Comparison of ENCODE assay signal across 23 mouse cellular contexts in the genomic region with DNA sequence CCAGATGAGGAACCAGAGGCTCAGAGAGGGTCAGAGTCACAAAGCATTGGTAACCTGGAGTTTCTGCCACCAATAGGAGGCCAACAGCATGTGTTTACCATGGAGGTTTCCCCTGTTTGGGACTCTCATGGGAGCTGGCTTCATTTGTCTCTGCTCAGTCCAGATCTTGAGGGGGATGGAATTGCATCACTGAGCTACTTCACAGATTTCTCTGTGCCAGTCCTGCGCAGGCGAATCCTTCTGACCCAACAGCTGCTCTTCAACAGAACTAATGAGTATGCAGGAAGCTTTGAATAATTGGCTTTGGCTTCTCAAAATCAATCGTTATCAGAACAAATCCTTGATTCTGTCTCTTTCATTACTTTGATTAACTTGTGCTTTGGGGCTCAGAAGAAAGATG.
A peak's percentile ranks its signal among the peaks of the same experiment; 100 is the strongest.
DNase-seq lines count a peak whose midpoint lies in the region; ATAC-seq and TF ChIP-seq lines count a peak whose summit lies in the region.
"Had no signal": no experiment of that assay in that cellular context is flagged by ENCODE, and none has a peak within 500 bp of the region (broad histone marks: within the 10 kb centered on the region; RNA-seq: fewer than 3 reads in every experiment).

No protein-coding gene starts in this region.

- WGBS in forebrain, embryonic 12.5 days = 72% methylated on average over 3 of the region's 3 CpGs

- no peak for ATAC-seq in forebrain, embryonic 12.5 days (ENCODE audit: low FRiP score)
- ATAC-seq: forebrain, postnatal 0 days; hindbrain, embryonic 16.5 days; inflammation-experienced regulatory T-cells, adult 6 months had no signal

- no peaks in the 10 kb centered on the region for H3K27me3 ChIP-seq in ES-Bruce4 (ENCODE audit: control insufficient read depth, insufficient read depth, low read length, poor library complexity, severe bottlenecking)
- no peaks in the 10 kb centered on the region for H3K27me3 ChIP-seq in forebrain, embryonic 12.5 days
- H3K27me3 ChIP-seq: embryonic facial prominence, embryonic 15.5 days; hindbrain, embryonic 12.5 days had no signal

- H3K9ac ChIP-seq in ES-Bruce4 (ENCODE audit: low read depth, poor library complexity, severe bottlenecking) = no peak overlapping the region
- no peak overlapping the region for H3K9ac ChIP-seq in forebrain, embryonic 12.5 days
- H3K9ac ChIP-seq: embryonic facial prominence, embryonic 15.5 days; forebrain, postnatal 0 days; hindbrain, embryonic 12.5 days had no signal

- peaks cover 10% of the 10 kb centered on the region for H3K9me3 ChIP-seq in ES-Bruce4 (replicated peaks; ENCODE audit: control insufficient read depth, insufficient read depth, low read length, poor library complexity, severe bottlenecking)
- no peaks in the 10 kb centered on the region for H3K9me3 ChIP-seq in forebrain, embryonic 12.5 days
- H3K9me3 ChIP-seq: embryonic facial prominence, embryonic 15.5 days; forebrain, embryonic 10.5 days; heart, embryonic 10.5 days; hindbrain, embryonic 12.5 days had no signal

- 0 out of 2 replicates have a peak overlapping the region, but pooled peaks have one; percentile 47 for H3K27ac ChIP-seq in ES-Bruce4 (ENCODE audit: insufficient read depth, low read length)
- no peak overlapping the region for H3K27ac ChIP-seq in forebrain, embryonic 12.5 days
- H3K27ac ChIP-seq: embryonic facial prominence, embryonic 15.5 days; forebrain, embryonic 10.5 days; heart, embryonic 10.5 days; hindbrain, embryonic 12.5 days had no signal

- TF ChIP-seq POLR2A in ES-Bruce4 (IDR thresholded peaks at IDR 0.05; ENCODE audit: insufficient read depth, low read length) = no peak

- TF ChIP-seq CTCF in ES-Bruce4 (IDR thresholded peaks at IDR 0.05; ENCODE audit: low read depth, low read length) = no peak

- no peak overlapping the region for H3K4me3 ChIP-seq in ES-Bruce4 (ENCODE audit: low read depth, low read length)
- no peak overlapping the region for H3K4me3 ChIP-seq in forebrain, embryonic 12.5 days (replicated peaks)
- H3K4me3 ChIP-seq: embryonic facial prominence, embryonic 15.5 days; erythroblast, embryonic 14.5 days; forebrain, embryonic 10.5 days; heart, embryonic 10.5 days; hindbrain, embryonic 12.5 days had no signal

- DNase-seq in layer of hippocampus, adult 11-12 months (ENCODE audit: low spot score) = peak; percentile 35
- no peak for DNase-seq in layer of hippocampus, adult 9-10 months (ENCODE audit: low spot score)
- DNase-seq in ZHBTc4 (ENCODE audit: low read depth, low spot score) = peak; percentile 28
- DNase-seq in layer of hippocampus, postnatal 36 days = peak; percentile 27 to 36
- no peak for DNase-seq in cerebellum, adult 8-10 months
- DNase-seq: adrenal gland, adult 2 months; adrenal gland, postnatal 25 days; cerebellum, adult 2 months; cerebellum, postnatal 14 days; embryo, embryonic 11 days; forebrain, postnatal 0 days; gastrocnemius, postnatal 25 days; heart, postnatal 10 days; heart, postnatal 4 days had no signal

- no peaks in the 10 kb centered on the region for H3K4me1 ChIP-seq in ES-Bruce4 (ENCODE audit: control insufficient read depth, insufficient read depth, low read length)
- peaks cover 16% of the 10 kb centered on the region for H3K4me1 ChIP-seq in forebrain, embryonic 12.5 days
- H3K4me1 ChIP-seq: embryonic facial prominence, embryonic 15.5 days had no signal

- TF ChIP-seq EP300 in ES-Bruce4 (IDR thresholded peaks at IDR 0.05; ENCODE audit: insufficient read depth, low read depth, low read length) = no peak

- no peak overlapping the region for H3K4me2 ChIP-seq in forebrain, embryonic 12.5 days
- H3K4me2 ChIP-seq: embryonic facial prominence, embryonic 15.5 days; hindbrain, embryonic 12.5 days had no signal

- no peaks in the 10 kb centered on the region for H3K36me3 ChIP-seq in ES-Bruce4 (ENCODE audit: control insufficient read depth, insufficient read depth, low read length, poor library complexity, severe bottlenecking)
- no peaks in the 10 kb centered on the region for H3K36me3 ChIP-seq in forebrain, embryonic 12.5 days (replicated peaks)
- H3K36me3 ChIP-seq: embryonic facial prominence, embryonic 15.5 days; forebrain, embryonic 10.5 days; heart, embryonic 10.5 days; hindbrain, embryonic 12.5 days had no signal

Comparison
In these comparisons a context has a peak if more than half of its experiments do, and no peak if none do; other contexts are left out.
1. DNase-seq: peak in layer of hippocampus, adult 11-12 months (single experiment), ZHBTc4 (single experiment) and layer of hippocampus, postnatal 36 days (2 of 2); none in layer of hippocampus, adult 9-10 months (single experiment) and cerebellum, adult 8-10 months (single experiment).